Mouse (Mus musculus): ENCODE data around the gene Fbxl19. TPM values are rescaled to one million over a fixed set of nuclear protein-coding genes. Genes with fewer than 3 reads are reported as not detected.

The Fbxl19 gene
- total and polyA plus RNA-seq, 3 experiments, result 3.3 to 4.8 (median 3.4) TPM

DNA sequence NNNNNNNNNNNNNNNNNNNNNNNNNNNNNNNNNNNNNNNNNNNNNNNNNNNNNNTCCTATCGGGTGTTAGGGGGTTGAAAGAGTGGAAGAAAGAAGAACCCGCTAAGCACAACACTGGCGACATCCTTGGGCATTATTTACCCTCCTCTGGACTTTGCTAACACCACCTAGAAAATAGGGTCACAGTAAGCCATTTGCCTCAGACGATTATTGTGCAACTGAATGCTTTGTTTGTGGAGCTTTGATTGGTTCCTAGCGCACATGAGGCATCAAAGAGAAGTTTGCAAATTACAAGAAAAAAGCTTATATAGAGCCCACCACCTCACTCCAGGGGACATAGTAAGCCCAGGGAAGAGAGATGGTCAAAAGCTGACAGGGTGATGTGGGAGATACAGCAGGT is 64.5 kb downstream of the Fbxl19 start:
- no peaks in the 10 kb centered on the region for H3K4me1 ChIP-seq (ENCODE audit: control insufficient read depth, insufficient read depth, low read length)
- no peak for TF ChIP-seq CTCF (IDR thresholded peaks at IDR 0.05)
- no peak for TF ChIP-seq POLR2A (IDR thresholded peaks at IDR 0.05; ENCODE audit: insufficient read depth, low read depth, low read length)
- no peak for TF ChIP-seq EP300 (IDR thresholded peaks at IDR 0.05; ENCODE audit: insufficient read depth, low read depth, low read length)
- intact Hi-C loops (cut with DNase I), result no loop called here
- no peaks in the 10 kb centered on the region for H3K27me3 ChIP-seq (ENCODE audit: control insufficient read depth, insufficient read depth, low read length)
- no peaks in the 10 kb centered on the region for H3K79me2 ChIP-seq (replicated peaks; ENCODE audit: control insufficient read depth, insufficient read depth, low read length)
- no peak overlapping the region for H3K9ac ChIP-seq (ENCODE audit: low read depth, low read length)
- no peak overlapping the region for H3K27ac ChIP-seq
- 64% methylated on average over 5 of the region's 5 CpGs for WGBS
- no peak for DNase-seq
- no peak overlapping the region for H3K4me3 ChIP-seq
- H3K36me3 ChIP-seq (ENCODE audit: control insufficient read depth, insufficient read depth, low read length), result no peaks in the 10 kb centered on the region

DNA sequence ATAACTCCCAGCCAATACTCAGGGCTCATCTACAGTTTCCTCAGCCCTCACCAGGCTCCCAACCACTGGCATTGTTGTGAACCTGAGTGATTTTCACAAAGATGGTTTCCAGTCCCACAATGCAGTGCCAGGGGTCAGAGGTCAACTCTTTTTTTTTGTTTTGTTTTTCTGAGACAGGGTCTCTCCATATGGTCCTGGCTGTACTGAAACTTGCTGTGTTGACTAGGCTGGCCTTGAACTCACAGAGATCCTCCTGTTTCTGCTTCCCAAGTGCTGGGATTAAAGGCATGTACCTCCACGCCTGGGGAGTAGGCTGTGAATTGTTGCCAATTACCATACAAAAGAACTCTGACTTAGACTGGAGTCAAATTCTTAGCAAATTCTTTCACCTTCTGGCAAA is 65.5 kb downstream of the Fbxl19 start:
- 100% methylated on average over 1 of the region's 1 CpGs for WGBS
- H3K4me1 ChIP-seq (ENCODE audit: control insufficient read depth, insufficient read depth, low read length), result peaks cover 7% of the 10 kb centered on the region
- no peak overlapping the region for H3K9ac ChIP-seq (ENCODE audit: low read depth, low read length)
- no peak for TF ChIP-seq POLR2A (IDR thresholded peaks at IDR 0.05; ENCODE audit: insufficient read depth, low read depth, low read length)
- no peak for TF ChIP-seq CTCF (IDR thresholded peaks at IDR 0.05)
- DNase-seq, result no peak
- H3K4me3 ChIP-seq, result no peak overlapping the region
- H3K27ac ChIP-seq, result no peak overlapping the region
- no peaks in the 10 kb centered on the region for H3K36me3 ChIP-seq (ENCODE audit: control insufficient read depth, insufficient read depth, low read length)
- H3K27me3 ChIP-seq (ENCODE audit: control insufficient read depth, insufficient read depth, low read length), result no peaks in the 10 kb centered on the region
- intact Hi-C loops (cut with DNase I), result loop anchor here (10.0 kb wide), 1 partner anchor 395 kb away; the partner anchor contains the start of gene Cox6a2
- no peaks in the 10 kb centered on the region for H3K79me2 ChIP-seq (replicated peaks; ENCODE audit: control insufficient read depth, insufficient read depth, low read length)

DNA sequence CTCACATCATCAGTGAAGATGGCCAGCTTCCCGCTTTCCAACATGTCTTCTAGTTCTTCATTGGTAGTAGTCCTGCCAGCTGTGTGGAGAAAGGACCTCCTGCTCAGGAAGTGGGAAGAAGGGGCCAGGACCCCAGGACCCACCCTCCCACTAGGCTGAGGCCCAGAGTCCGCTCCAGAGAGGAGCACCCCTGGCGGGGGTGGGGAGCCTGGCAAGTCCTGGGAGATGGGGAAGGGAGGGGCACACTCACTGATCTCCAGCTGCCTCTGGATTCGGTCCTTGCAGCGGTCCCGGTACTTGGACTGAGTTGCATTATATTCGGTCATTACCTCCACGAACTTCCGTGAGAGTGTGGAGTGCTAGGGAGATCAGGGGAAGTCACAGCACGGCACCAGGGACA is 66.3 kb downstream of the Fbxl19 start:
- no peak overlapping the region for H3K9ac ChIP-seq (ENCODE audit: low read depth, low read length)
- DNase-seq, result no peak
- intact Hi-C loops (cut with DNase I), result loop anchor here (10.0 kb wide), 1 partner anchor 394 kb away; the partner anchor contains the start of gene Cox6a2
- H3K79me2 ChIP-seq (replicated peaks; ENCODE audit: control insufficient read depth, insufficient read depth, low read length), result no peaks in the 10 kb centered on the region
- 91% methylated on average over 10 of the region's 10 CpGs for WGBS
- H3K4me3 ChIP-seq, result no peak overlapping the region
- no peaks in the 10 kb centered on the region for H3K36me3 ChIP-seq (ENCODE audit: control insufficient read depth, insufficient read depth, low read length)
- peaks cover 10% of the 10 kb centered on the region for H3K4me1 ChIP-seq (ENCODE audit: control insufficient read depth, insufficient read depth, low read length)
- no peak for TF ChIP-seq EP300 (IDR thresholded peaks at IDR 0.05; ENCODE audit: insufficient read depth, low read depth, low read length)
- TF ChIP-seq CTCF (IDR thresholded peaks at IDR 0.05), result no peak
- TF ChIP-seq POLR2A (IDR thresholded peaks at IDR 0.05; ENCODE audit: insufficient read depth, low read depth, low read length), result no peak
- H3K27ac ChIP-seq, result no peak overlapping the region
- no peaks in the 10 kb centered on the region for H3K27me3 ChIP-seq (ENCODE audit: control insufficient read depth, insufficient read depth, low read length)

DNA sequence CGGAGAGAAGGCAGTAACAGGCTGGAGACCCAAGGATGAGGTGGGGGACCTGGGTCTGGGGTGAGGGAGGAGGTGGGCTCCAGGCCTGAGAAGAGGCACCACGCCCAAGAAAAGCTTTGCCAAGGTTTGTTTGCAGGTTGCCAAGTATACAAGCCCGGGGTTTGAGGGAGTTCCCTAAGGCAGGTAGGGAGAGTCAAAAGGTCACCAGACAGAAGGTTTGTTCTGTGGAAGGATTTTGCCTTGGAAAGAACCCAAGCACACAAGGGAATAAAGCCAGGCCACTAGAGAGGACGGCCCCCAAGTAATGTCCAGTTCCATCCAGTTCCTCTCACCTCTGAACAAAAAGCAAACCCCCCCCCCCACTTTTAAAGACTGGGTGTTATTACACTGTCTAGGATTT is 66.9 kb downstream of the Fbxl19 start:
- no peak overlapping the region for H3K9ac ChIP-seq (ENCODE audit: low read depth, low read length)
- H3K27me3 ChIP-seq (ENCODE audit: control insufficient read depth, insufficient read depth, low read length), result no peaks in the 10 kb centered on the region
- intact Hi-C loops (cut with DNase I), result loop anchor here (10.0 kb wide), 1 partner anchor 394 kb away; the partner anchor contains the start of gene Cox6a2
- WGBS, result 69% methylated on average over 4 of the region's 4 CpGs
- no peak overlapping the region for H3K4me3 ChIP-seq
- H3K36me3 ChIP-seq (ENCODE audit: control insufficient read depth, insufficient read depth, low read length), result no peaks in the 10 kb centered on the region
- no peak for TF ChIP-seq EP300 (IDR thresholded peaks at IDR 0.05; ENCODE audit: insufficient read depth, low read depth, low read length)
- no peak for TF ChIP-seq CTCF (IDR thresholded peaks at IDR 0.05)
- no peak for TF ChIP-seq POLR2A (IDR thresholded peaks at IDR 0.05; ENCODE audit: insufficient read depth, low read depth, low read length)
- H3K27ac ChIP-seq, result no peak overlapping the region
- DNase-seq, result no peak
- H3K79me2 ChIP-seq (replicated peaks; ENCODE audit: control insufficient read depth, insufficient read depth, low read length), result no peaks in the 10 kb centered on the region
- peaks cover 10% of the 10 kb centered on the region for H3K4me1 ChIP-seq (ENCODE audit: control insufficient read depth, insufficient read depth, low read length)

GRCm38 (mm10) chr7:127812292-127812691 is 67.9 kb downstream of the Fbxl19 start:
- TF ChIP-seq EP300 (IDR thresholded peaks at IDR 0.05; ENCODE audit: insufficient read depth, low read depth, low read length) (no peak), POLR2A (IDR thresholded peaks at IDR 0.05; ENCODE audit: insufficient read depth, low read depth, low read length) (no peak), CTCF (IDR thresholded peaks at IDR 0.05) (no peak)
- Histone ChIP-seq H3K9ac (ENCODE audit: low read depth, low read length) (no peak overlapping the region), H3K36me3 (ENCODE audit: control insufficient read depth, insufficient read depth, low read length) (no peaks in the 10 kb centered on the region), H3K27me3 (ENCODE audit: control insufficient read depth, insufficient read depth, low read length) (no peaks in the 10 kb centered on the region), H3K4me1 (ENCODE audit: control insufficient read depth, insufficient read depth, low read length) (peaks cover 10% of the 10 kb centered on the region), H3K79me2 (replicated peaks; ENCODE audit: control insufficient read depth, insufficient read depth, low read length) (no peaks in the 10 kb centered on the region), H3K4me3 (no peak overlapping the region), H3K27ac (peak overlapping the region; percentile 9; the same call in 1 of the 2 replicates)
- DNase-seq, result no peak
- WGBS, result 63% methylated on average over 3 of the region's 3 CpGs
- intact Hi-C loops (cut with DNase I), result loop anchor here (10.0 kb wide), 1 partner anchor 393 kb away; the partner anchor contains the start of gene Cox6a2

DNA sequence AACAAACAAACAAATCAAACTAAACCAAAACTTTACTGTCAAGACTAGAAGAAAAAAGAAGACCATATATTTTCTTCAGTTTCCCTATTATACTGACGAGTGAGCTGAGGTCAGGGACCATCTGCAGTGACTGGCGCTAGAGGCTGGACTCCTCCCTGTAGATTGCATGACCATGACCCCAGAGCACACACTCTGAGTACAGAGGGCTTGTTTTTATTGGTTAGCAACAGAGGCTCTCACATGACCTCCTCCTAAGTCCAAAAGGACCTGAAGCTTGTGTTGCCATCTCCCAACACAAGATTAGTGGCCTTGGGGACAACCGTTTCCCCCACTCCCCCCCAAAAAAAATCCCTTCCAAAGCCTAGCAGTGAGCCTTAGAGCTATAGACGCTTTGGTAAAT is 69.5 kb downstream of the Fbxl19 start:
- peak overlapping the region; percentile 83 for H3K27ac ChIP-seq
- no peaks in the 10 kb centered on the region for H3K27me3 ChIP-seq (ENCODE audit: control insufficient read depth, insufficient read depth, low read length)
- intact Hi-C loops (cut with DNase I), result loop anchor here (1.0 to 10.0 kb wide), 2 partner anchors 14 to 391 kb away; partner anchors contain the start of genes Cox6a2 and Hsd3b7
- TF ChIP-seq CTCF (IDR thresholded peaks at IDR 0.05) (no peak), EP300 (IDR thresholded peaks at IDR 0.05; ENCODE audit: insufficient read depth, low read depth, low read length) (0 out of 2 replicates have a peak, but pooled peaks have one; percentile 23), POLR2A (IDR thresholded peaks at IDR 0.05; ENCODE audit: insufficient read depth, low read depth, low read length) (0 out of 2 replicates have a peak, but pooled peaks have one; percentile 8)
- H3K9ac ChIP-seq (ENCODE audit: low read depth, low read length), result peak overlapping the region; percentile 54
- no peaks in the 10 kb centered on the region for H3K79me2 ChIP-seq (replicated peaks; ENCODE audit: control insufficient read depth, insufficient read depth, low read length)
- peaks cover 10% of the 10 kb centered on the region for H3K4me1 ChIP-seq (ENCODE audit: control insufficient read depth, insufficient read depth, low read length)
- no peak for DNase-seq
- no peaks in the 10 kb centered on the region for H3K36me3 ChIP-seq (ENCODE audit: control insufficient read depth, insufficient read depth, low read length)
- H3K4me3 ChIP-seq, result peak overlapping the region; percentile 26
- WGBS, result 14% methylated on average over 4 of the region's 4 CpGs
